Mouse (Mus musculus) lung, postnatal 0 days (tissue): ENCODE measurements at regions not wholly inside any gene's neighbourhood (a gene's known extent, or its start where the extent isn't known, plus 50 kb on each side); places are given as distances from the start of the nearest gene placed in this dataset.

Experiments used
- ATAC-seq: fragments of 200-750 bp; cut with Nextera tagmentation; 2 replicates; pipeline ENCODE4 v1.8.0; 2017; ENCODE audit warnings: moderate library complexity
- DNase-seq: peaks from one replicate; pipeline ENCODE4 v3.0.0-alpha.2; 2016; ENCODE audit warnings: low spot score
- H3K27ac ChIP-seq: fragments of 300-500 bp; sonication (generic); 2 replicates; pipeline ENCODE4 v1.5.1; 2014; ENCODE audit warnings: antibody characterized with exemption, mild to moderate bottlenecking, low read length, mixed read lengths
- H3K27me3 ChIP-seq: fragments of 300-500 bp; sonication (generic); replicated peaks from 2 replicates; pipeline ENCODE4 v1.6.1; 2014; ENCODE audit warnings: low read length, mixed read lengths; ENCODE audit not compliant: insufficient read depth
- H3K36me3 ChIP-seq: fragments of 300-500 bp; sonication (generic); 2 replicates; pipeline ENCODE4 v1.6.1; 2014; ENCODE audit warnings: low read length, mixed read lengths; ENCODE audit not compliant: insufficient read depth
- H3K4me1 ChIP-seq: fragments of 300-500 bp; sonication (generic); 2 replicates; pipeline ENCODE4 v1.6.1; 2014; ENCODE audit warnings: antibody characterized with exemption, low read depth, low read length, mixed read lengths; ENCODE audit not compliant: insufficient read depth
- H3K4me2 ChIP-seq: fragments of 300-500 bp; sonication (generic); replicated peaks from 2 replicates; pipeline ENCODE4 v1.6.1; 2014; ENCODE audit warnings: low read depth, mild to moderate bottlenecking, low read length, moderate library complexity, mixed read lengths
- H3K4me3 ChIP-seq: fragments of 300-500 bp; sonication (generic); 2 replicates; pipeline ENCODE4 v1.5.1; 2014; ENCODE audit warnings: low read depth, low read length
- H3K9ac ChIP-seq: fragments of 300-500 bp; sonication (generic); replicated peaks from 2 replicates; pipeline ENCODE4 v1.6.1; 2014; ENCODE audit warnings: low read depth, mild to moderate bottlenecking
- H3K9me3 ChIP-seq: fragments of 300-500 bp; sonication (generic); 2 replicates; pipeline ENCODE4 v1.6.1; 2016; ENCODE audit warnings: low read length, mixed read lengths
- CTCF ChIP-seq: IDR thresholded peaks from 2 replicates; pipeline ENCODE4 v1.5.1; 2016; ENCODE audit warnings: antibody characterized with exemption, mild to moderate bottlenecking
- EP300 ChIP-seq: IDR thresholded peaks from 2 replicates; pipeline ENCODE4 v1.6.1; 2016; ENCODE audit warnings: antibody characterized with exemption, mild to moderate bottlenecking, control low read depth
- WGBS: fragments of 180-500 bp; shearing (Covaris S2); extraction: QIAGEN DNeasy Blood & Tissue Kit; methylation state at CpG from one replicate; pipeline ENCODE4 v1.1.7; 2014; 5-methylcytosine and 5-hydroxymethylcytosine counted together

DNA sequence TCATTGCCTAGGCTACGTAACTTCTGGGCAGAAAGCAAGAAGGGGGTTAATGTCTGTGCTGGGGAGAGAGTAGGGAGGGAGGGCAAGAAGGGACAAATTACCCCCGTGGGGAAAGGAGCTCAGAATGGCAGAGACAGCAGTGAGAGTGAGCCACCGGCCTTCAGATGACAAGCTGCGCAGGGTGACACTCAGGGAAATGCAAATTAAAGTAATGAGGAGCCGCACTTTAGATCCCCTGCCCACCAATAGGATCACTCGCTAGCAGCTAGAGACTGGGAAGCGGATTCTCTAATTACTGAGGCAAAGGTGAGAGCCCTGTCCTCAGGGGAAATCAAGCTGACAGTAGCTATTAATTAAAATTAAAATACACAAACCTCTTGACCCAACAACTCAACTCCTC is 202.5 kb downstream of the Arhgef10l start:
- TF ChIP-seq EP300 = no peak
- TF ChIP-seq CTCF = no peak
- DNase-seq (no peak), ATAC-seq (no peak)
- Histone ChIP-seq H3K27me3 (no peaks in the 10 kb centered on the region), H3K4me2 (no peak overlapping the region), H3K9ac (no peak overlapping the region), H3K36me3 (no peaks in the 10 kb centered on the region), H3K4me1 (no peaks in the 10 kb centered on the region), H3K27ac (no peak overlapping the region), H3K4me3 (no peak overlapping the region), H3K9me3 (no peaks in the 10 kb centered on the region)
- WGBS = 48% methylated on average over 7 of the region's 7 CpGs

DNA sequence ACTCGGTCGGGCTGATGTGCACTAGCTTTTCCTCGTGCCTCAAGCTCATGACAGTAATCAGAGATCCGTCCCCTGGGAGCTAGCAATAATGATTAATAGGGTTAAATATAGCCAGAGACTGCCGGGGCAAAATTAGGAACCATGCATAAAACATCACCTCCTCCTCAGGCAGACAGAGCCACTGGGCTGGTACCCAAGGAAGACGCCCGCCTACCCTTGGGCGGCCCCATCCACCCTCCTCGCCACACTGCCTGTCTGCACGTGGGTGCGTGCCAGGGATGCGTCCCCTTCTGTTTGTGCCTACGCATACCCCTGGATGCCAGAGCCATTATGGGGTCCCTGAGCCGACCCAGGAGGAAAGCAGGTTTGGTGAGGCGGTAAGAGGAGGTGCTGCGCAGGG is 204.5 kb downstream of the Arhgef10l start:
- ATAC-seq = no peak
- H3K27me3 ChIP-seq = no peaks in the 10 kb centered on the region
- no peaks in the 10 kb centered on the region for H3K36me3 ChIP-seq
- H3K4me1 ChIP-seq = no peaks in the 10 kb centered on the region
- no peak overlapping the region for H3K4me2 ChIP-seq
- WGBS = 85% methylated on average over 16 of the region's 16 CpGs
- H3K9me3 ChIP-seq = no peaks in the 10 kb centered on the region
- no peak overlapping the region for H3K27ac ChIP-seq
- no peak for DNase-seq
- no peak overlapping the region for H3K4me3 ChIP-seq
- no peak for TF ChIP-seq EP300
- no peak overlapping the region for H3K9ac ChIP-seq

DNA sequence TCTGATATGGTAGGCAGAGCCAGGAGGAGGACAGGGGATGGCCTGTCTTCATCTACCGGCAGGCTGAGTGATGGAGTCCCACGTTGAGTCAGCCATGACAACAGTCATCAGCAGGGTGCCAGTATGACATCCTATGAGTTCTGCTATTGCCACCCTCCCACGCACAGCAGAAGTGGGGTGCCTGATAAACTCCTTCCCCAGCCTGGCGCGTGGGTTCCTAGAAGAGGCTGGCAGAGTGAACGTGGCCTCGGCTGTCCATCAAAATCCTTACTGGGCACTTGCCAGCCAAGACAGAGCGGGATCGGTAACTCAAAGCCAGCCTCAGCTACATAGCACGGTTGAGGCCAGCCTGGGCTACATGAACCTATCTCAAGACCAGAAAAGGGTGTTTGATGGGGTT is 202.5 kb upstream of the Igsf21 start:
- ATAC-seq (no peak), DNase-seq (no peak)
- no peak overlapping the region for H3K4me2 ChIP-seq
- no peaks in the 10 kb centered on the region for H3K36me3 ChIP-seq
- TF ChIP-seq CTCF = no peak
- TF ChIP-seq EP300 = no peak
- H3K4me3 ChIP-seq = no peak overlapping the region
- H3K27me3 ChIP-seq = no peaks in the 10 kb centered on the region
- no peak overlapping the region for H3K27ac ChIP-seq
- H3K4me1 ChIP-seq = no peaks in the 10 kb centered on the region
- 82% methylated on average over 10 of the region's 10 CpGs for WGBS
- H3K9ac ChIP-seq = no peak overlapping the region
- H3K9me3 ChIP-seq = no peaks in the 10 kb centered on the region

DNA sequence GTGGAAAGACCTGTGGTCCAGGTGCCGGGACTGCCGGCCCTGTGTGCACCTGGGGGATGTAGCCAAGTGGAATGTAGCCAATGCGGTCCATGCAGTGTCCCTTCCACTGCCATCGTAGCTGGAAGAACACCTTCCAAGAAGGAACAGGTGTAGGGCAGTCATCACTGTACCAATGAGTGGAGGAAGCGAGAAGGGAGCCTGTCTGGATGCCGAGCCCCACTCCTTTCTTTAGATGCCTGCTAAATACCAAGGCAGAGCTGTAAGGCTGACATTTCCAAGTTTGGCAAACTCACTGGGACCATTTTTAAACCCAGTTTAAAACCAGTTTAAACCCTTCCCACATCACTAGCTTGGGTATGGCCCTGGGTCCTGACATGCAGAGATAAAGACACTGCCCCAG is 199.9 kb upstream of the Igsf21 start:
- 85% methylated on average over 6 of the region's 6 CpGs for WGBS
- Histone ChIP-seq H3K27ac (no peak overlapping the region), H3K9ac (no peak overlapping the region), H3K4me2 (no peak overlapping the region), H3K9me3 (no peaks in the 10 kb centered on the region), H3K36me3 (no peaks in the 10 kb centered on the region), H3K4me1 (no peaks in the 10 kb centered on the region), H3K27me3 (no peaks in the 10 kb centered on the region), H3K4me3 (no peak overlapping the region)
- no peak for DNase-seq
- TF ChIP-seq CTCF (no peak), EP300 (no peak)
- no peak for ATAC-seq

DNA sequence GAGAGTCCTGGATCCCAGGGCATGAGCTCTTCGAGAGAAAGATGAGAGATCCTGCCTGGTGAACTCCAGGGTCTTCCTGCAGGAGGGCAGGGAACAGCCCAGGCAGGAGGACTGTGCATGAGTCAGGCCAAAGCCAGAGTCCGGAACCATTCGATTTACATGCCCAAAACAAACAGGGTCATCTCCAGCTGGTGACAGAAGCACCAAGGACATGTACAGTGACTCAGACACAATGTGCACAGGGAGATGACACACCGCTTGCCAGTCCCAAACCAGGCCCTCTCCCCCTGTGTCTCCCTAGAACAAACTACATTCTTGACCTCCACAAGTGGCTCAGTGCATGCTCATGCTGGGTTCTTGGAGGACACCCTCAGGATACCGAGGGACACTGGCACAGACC is 199.3 kb upstream of the Igsf21 start:
- ATAC-seq (no peak), DNase-seq (no peak)
- Histone ChIP-seq H3K27ac (no peak overlapping the region), H3K9ac (no peak overlapping the region), H3K9me3 (no peaks in the 10 kb centered on the region), H3K4me3 (no peak overlapping the region), H3K4me1 (no peaks in the 10 kb centered on the region), H3K36me3 (no peaks in the 10 kb centered on the region), H3K4me2 (no peak overlapping the region), H3K27me3 (no peaks in the 10 kb centered on the region)
- TF ChIP-seq EP300 (no peak), CTCF (no peak)
- WGBS = 68% methylated on average over 5 of the region's 5 CpGs

DNA sequence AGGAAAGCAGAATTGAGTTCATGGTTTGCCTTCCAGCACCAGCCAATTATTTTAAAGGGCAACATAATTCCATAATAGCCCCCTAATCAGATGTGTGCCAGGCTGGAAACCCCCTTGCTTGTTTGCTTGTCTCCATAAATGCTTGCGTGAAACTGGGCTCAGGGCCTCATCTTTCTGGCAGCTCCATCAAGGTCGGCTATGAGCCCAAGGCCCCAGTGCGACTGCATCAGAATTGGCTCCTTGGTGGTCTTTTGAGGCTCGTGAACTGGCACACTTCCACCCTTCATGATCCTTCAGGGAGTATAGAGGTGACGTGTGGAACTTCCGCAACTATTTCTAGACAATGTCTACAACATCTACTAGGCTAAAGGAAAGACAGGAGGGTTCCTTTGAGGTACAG is 196.6 kb upstream of the Igsf21 start:
- ATAC-seq (no peak), DNase-seq (no peak)
- TF ChIP-seq CTCF (no peak), EP300 (no peak)
- Histone ChIP-seq H3K4me3 (no peak overlapping the region), H3K27ac (no peak overlapping the region), H3K36me3 (no peaks in the 10 kb centered on the region), H3K27me3 (no peaks in the 10 kb centered on the region), H3K4me1 (no peaks in the 10 kb centered on the region), H3K4me2 (no peak overlapping the region), H3K9ac (no peak overlapping the region), H3K9me3 (no peaks in the 10 kb centered on the region)
- 75% methylated on average over 6 of the region's 6 CpGs for WGBS

DNA sequence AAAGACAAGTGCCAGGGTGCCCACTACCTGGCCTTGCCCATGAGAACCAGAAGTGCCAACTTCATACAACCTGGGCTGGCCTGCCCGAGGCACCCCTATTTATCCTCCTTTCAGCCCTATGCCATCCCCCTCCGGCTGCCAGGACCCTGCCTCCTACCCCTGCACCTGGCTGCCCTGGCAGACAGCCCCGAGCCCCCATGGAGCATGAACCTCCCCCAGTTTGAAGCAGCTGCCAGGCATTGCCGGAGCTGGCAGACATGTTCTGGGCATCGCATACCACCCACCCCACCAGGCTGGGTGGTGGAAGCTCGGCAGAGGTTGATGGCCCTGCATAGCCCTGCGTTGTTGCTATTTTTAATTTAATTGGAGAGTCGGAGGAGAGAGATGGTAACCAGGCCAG is 195.2 kb upstream of the Igsf21 start:
- Histone ChIP-seq H3K9me3 (no peaks in the 10 kb centered on the region), H3K36me3 (no peaks in the 10 kb centered on the region), H3K27ac (no peak overlapping the region), H3K4me2 (no peak overlapping the region), H3K4me3 (no peak overlapping the region), H3K27me3 (no peaks in the 10 kb centered on the region), H3K4me1 (no peaks in the 10 kb centered on the region), H3K9ac (no peak overlapping the region)
- TF ChIP-seq CTCF (no peak), EP300 (no peak)
- WGBS = 82% methylated on average over 8 of the region's 8 CpGs
- no peak for ATAC-seq
- no peak for DNase-seq
